Mouse (Mus musculus): ENCODE data around the gene Rfxap.

GRCm38 (mm10) chr3:54822526-54822925 is 14.9 kb upstream of the Rfxap start:
- TF ChIP-seq CTCF (conservative IDR thresholded peaks at IDR 0.05; ENCODE audit: low read length) = no peak
- TF ChIP-seq POU5F1 (IDR thresholded peaks at IDR 0.05; ENCODE audit: borderline replicate concordance, low read length) = no peak
